8 mouse cellular contexts compared by ENCODE assay signal in genomic region chr4:95051311-95051871, GRCm38 (mm10). TPM values are rescaled to one million over a fixed set of nuclear protein-coding genes. Genes with fewer than 3 reads are reported as not detected.
DNase-seq lines count a peak whose midpoint lies in the region; ATAC-seq and TF ChIP-seq lines count a peak whose summit lies in the region.

No protein-coding gene starts in this region.

- H3K36me3 ChIP-seq in G1E (replicated peaks) = no peaks in the 10 kb centered on the region
- H3K36me3 ChIP-seq in hindbrain, embryonic 16.5 days (ENCODE audit: control insufficient read depth, insufficient read depth, low read length) = no peaks in the 10 kb centered on the region
- no peaks in the 10 kb centered on the region for H3K36me3 ChIP-seq in limb, embryonic 14.5 days (ENCODE audit: control insufficient read depth, insufficient read depth, low read length)
- no peaks in the 10 kb centered on the region for H3K36me3 ChIP-seq in midbrain, embryonic 13.5 days

- H3K4me1 ChIP-seq in G1E (ENCODE audit: insufficient read depth, low read depth, low read length) = peaks cover 47% of the 10 kb centered on the region
- H3K4me1 ChIP-seq in bone marrow macrophage, adult 2 months (ENCODE audit: control insufficient read depth, insufficient read depth, low read length) = peaks cover 15% of the 10 kb centered on the region
- H3K4me1 ChIP-seq in hindbrain, embryonic 16.5 days (ENCODE audit: control insufficient read depth, insufficient read depth, low read depth, low read length) = peaks cover 10% of the 10 kb centered on the region
- H3K4me1 ChIP-seq in limb, embryonic 14.5 days (ENCODE audit: control insufficient read depth, insufficient read depth, low read length) = peaks cover 25% of the 10 kb centered on the region
- H3K4me1 ChIP-seq in midbrain, embryonic 13.5 days (replicated peaks) = peaks cover 50% of the 10 kb centered on the region

- peak overlapping the region; percentile 82 for H3K9ac ChIP-seq in hindbrain, embryonic 16.5 days (ENCODE audit: low read depth, low read length)
- H3K9ac ChIP-seq in limb, embryonic 14.5 days (ENCODE audit: low read depth, low read length, severe bottlenecking) = peak overlapping the region; percentile 92
- H3K9ac ChIP-seq in midbrain, embryonic 13.5 days (replicated peaks) = peak overlapping the region; percentile 88

- H3K4me3 ChIP-seq in G1E (ENCODE audit: low read depth, low read length) = peak overlapping the region; percentile 77
- peak overlapping the region; percentile 90 for H3K4me3 ChIP-seq in bone marrow macrophage, adult 2 months (ENCODE audit: insufficient read depth, low read length)
- H3K4me3 ChIP-seq in hindbrain, embryonic 16.5 days (ENCODE audit: low read length) = peak overlapping the region; percentile 68
- H3K4me3 ChIP-seq in limb, embryonic 14.5 days (replicated peaks; ENCODE audit: low read length) = peak overlapping the region; percentile 77
- peak overlapping the region; percentile 78 for H3K4me3 ChIP-seq in midbrain, embryonic 13.5 days (replicated peaks)

- H3K4me2 ChIP-seq in hindbrain, embryonic 16.5 days (ENCODE audit: low read length) = peak overlapping the region; percentile 64
- peak overlapping the region; percentile 93 for H3K4me2 ChIP-seq in limb, embryonic 14.5 days (replicated peaks; ENCODE audit: low read depth, low read length, severe bottlenecking)
- H3K4me2 ChIP-seq in midbrain, embryonic 13.5 days (replicated peaks) = peak overlapping the region; percentile 86

- peaks cover 22% of the 10 kb centered on the region for H3K27me3 ChIP-seq in G1E (ENCODE audit: insufficient read depth, low read length)
- no peaks in the 10 kb centered on the region for H3K27me3 ChIP-seq in hindbrain, embryonic 16.5 days (replicated peaks; ENCODE audit: control insufficient read depth, insufficient read depth, low read length)
- no peaks in the 10 kb centered on the region for H3K27me3 ChIP-seq in limb, embryonic 14.5 days (ENCODE audit: control insufficient read depth, insufficient read depth, low read length)
- H3K27me3 ChIP-seq in midbrain, embryonic 13.5 days = no peaks in the 10 kb centered on the region

- WGBS in hindbrain, embryonic 16.5 days = under 1% methylated on average over 46 of the region's 54 CpGs
- WGBS in limb, embryonic 14.5 days = 4% methylated on average over 39 of the region's 54 CpGs
- WGBS in midbrain, embryonic 13.5 days = under 1% methylated on average over 54 of the region's 54 CpGs

- TF ChIP-seq CTCF in G1E (IDR thresholded peaks at IDR 0.05; ENCODE audit: low read depth, low read length) = no peak
- no peak for TF ChIP-seq CTCF in bone marrow macrophage, adult 2 months (IDR thresholded peaks at IDR 0.05; ENCODE audit: low read depth, low read length)

- TF ChIP-seq POLR2A in bone marrow macrophage, adult 2 months (IDR thresholded peaks at IDR 0.05; ENCODE audit: borderline replicate concordance, low read depth, low read length) = no peak
- TF ChIP-seq POLR2A in limb, embryonic 14.5 days (IDR thresholded peaks at IDR 0.05; ENCODE audit: borderline replicate concordance, extremely low read depth, insufficient read depth, insufficient read length) = no peak

- DNase-seq in G1E (ENCODE audit: low spot score) = peak; percentile 18
- peak; percentile 59 for DNase-seq in limb, embryonic 14.5 days (ENCODE audit: low spot score)
- DNase-seq in spleen, postnatal 10 days (ENCODE audit: low spot score in 2 of 2) = peak; percentile 34 to 51
- no peak for DNase-seq in c-Kit-positive CD71-positive TER-119-positive erythroid progenitor cells, embryonic 14.5 days (ENCODE audit: low spot score)

- peak overlapping the region; percentile 92 for H3K27ac ChIP-seq in bone marrow macrophage, adult 2 months (ENCODE audit: insufficient read depth, low read depth, low read length)
- peak overlapping the region; percentile 95 for H3K27ac ChIP-seq in hindbrain, embryonic 16.5 days (ENCODE audit: low read depth, low read length)
- H3K27ac ChIP-seq in limb, embryonic 14.5 days (replicated peaks; ENCODE audit: low read depth, low read length) = peak overlapping the region; percentile 98
- peak overlapping the region; percentile 96 for H3K27ac ChIP-seq in midbrain, embryonic 13.5 days

- H3K9me3 ChIP-seq in G1E (replicated peaks) = peaks cover 19% of the 10 kb centered on the region
- no peaks in the 10 kb centered on the region for H3K9me3 ChIP-seq in hindbrain, embryonic 16.5 days (ENCODE audit: control insufficient read depth, low read length)
- no peaks in the 10 kb centered on the region for H3K9me3 ChIP-seq in limb, embryonic 14.5 days (ENCODE audit: control insufficient read depth, low read length)
- H3K9me3 ChIP-seq in midbrain, embryonic 13.5 days = no peaks in the 10 kb centered on the region

- ATAC-seq in G1E (ENCODE audit: extremely low read depth, insufficient number of reproducible peaks, low FRiP score, poor library complexity, severe bottlenecking) = no peak
- peak; percentile 17 for ATAC-seq in frontal cortex, adult (ENCODE audit: low TSS enrichment)
- no peak for ATAC-seq in hindbrain, embryonic 16.5 days
- ATAC-seq in limb, embryonic 14.5 days (ENCODE audit: low FRiP score, low read depth) = no peak
- peak; percentile 2; the same call in 1 of the 2 replicates for ATAC-seq in midbrain, embryonic 13.5 days

RNA-seq across cellular contexts. Expression of gene Jun, which starts 0.6 kb away (rescaled TPM):
- 1.1 and 1.7 TPM in 2 replicates for total RNA-seq in G1E (2014; fragmentation: Nextera tagmentation)
- total RNA-seq in G1E (2017) = 2.3 and 2.9 TPM in 2 replicates
- polyA plus RNA-seq in G1E (2012) = 2.2 and 2.3 TPM in 2 replicates
- polyA plus RNA-seq in bone marrow macrophage, adult 2 months (2012; ENCODE audit: insufficient read depth, insufficient read length, missing spikeins) = 37.4 and 39.6 TPM in 2 replicates
- 62.9 and 63.7 TPM in 2 replicates for polyA plus RNA-seq in hindbrain, embryonic 16.5 days (2015; fragmentation: Nextera tagmentation; extraction: Ambion mirVana)
- polyA plus RNA-seq in limb, embryonic 14.5 days (2012; rRNA removed) = 65.3 and 91.6 TPM in 2 replicates
- 50.6 and 56.2 TPM in 2 replicates for polyA plus RNA-seq in limb, embryonic 14.5 days (2014; fragmentation: Nextera tagmentation; extraction: Ambion mirVana)
- 45.3 and 52.6 TPM in 2 replicates for polyA plus RNA-seq in midbrain, embryonic 13.5 days (2015; fragmentation: Nextera tagmentation; extraction: Ambion mirVana)

Comparison
In these comparisons a context has a peak if more than half of its experiments do, and no peak if none do; other contexts are left out.
1. ATAC-seq: peak in frontal cortex, adult (single experiment) and midbrain, embryonic 13.5 days (single experiment); none in G1E (single experiment), hindbrain, embryonic 16.5 days (single experiment) and limb, embryonic 14.5 days (single experiment).
2. RNA of gene Jun, which starts 0.6 kb away (polyA plus RNA-seq): 50.6 to 91.6 TPM in limb, embryonic 14.5 days, 62.9 to 63.7 TPM in hindbrain, embryonic 16.5 days, 45.3 to 52.6 TPM in midbrain, embryonic 13.5 days and 37.4 to 39.6 TPM in bone marrow macrophage, adult 2 months; 2.2 to 2.3 TPM in G1E; every median in the first group is over 10 times any median in the second.
3. Peak in every context shown above with its lines, with median percentiles within 50 percentile points of each other: H3K4me3 ChIP-seq, H3K27ac ChIP-seq, H3K4me2 ChIP-seq and H3K9ac ChIP-seq.